Mouse (Mus musculus) ES-E14 (cell line): ENCODE measurements around the gene Blm.

ENCODE experiments used
- CHD2 ChIP-seq: IDR thresholded peaks from 2 replicates; pipeline ENCODE4 v1.6.1; 2014; ENCODE audit warnings: mild to moderate bottlenecking, low read depth, low read length, inconsistent platforms
- HCFC1 ChIP-seq: IDR thresholded peaks from 2 replicates; pipeline ENCODE4 v1.6.1; 2012; ENCODE audit warnings: low read length, inconsistent platforms, borderline replicate concordance; ENCODE audit not compliant: insufficient read depth
- MAFK ChIP-seq: IDR thresholded peaks from 2 replicates; pipeline ENCODE4 v1.6.1; 2014; ENCODE audit warnings: mild to moderate bottlenecking, low read depth, low read length, inconsistent platforms; ENCODE audit not compliant: insufficient read depth
- ZC3H11A ChIP-seq: IDR thresholded peaks from 2 replicates; pipeline ENCODE4 v1.6.1; 2012; ENCODE audit warnings: low read depth, mild to moderate bottlenecking, inconsistent platforms, low read length, borderline replicate concordance
- ZNF384 ChIP-seq: IDR thresholded peaks from 2 replicates; pipeline ENCODE4 v1.6.1; 2012; ENCODE audit warnings: low read depth, low read length, inconsistent platforms

GRCm38 (mm10) chr7:80450354-80450753, 84.6 kb downstream of the Blm start:
- TF ChIP-seq MAFK, result no peak
- TF ChIP-seq HCFC1, result no peak
- TF ChIP-seq ZC3H11A, result no peak
- TF ChIP-seq CHD2, result no peak
- TF ChIP-seq ZNF384, result no peak
